ENCODE assay signal across 20 mouse cellular contexts in genomic region chr15:3831802-3832201, GRCm38 (mm10).
"Had no signal": no experiment of that assay in that cellular context is flagged by ENCODE, and none has a peak within 500 bp of the region (broad histone marks: within the 10 kb centered on the region; RNA-seq: fewer than 3 reads in every experiment).

No protein-coding gene starts in this region.

- H3K4me3 ChIP-seq: lung, embryonic 15.5 days; megakaryocyte, embryonic 14.5 days; midbrain, embryonic 13.5 days; midbrain, embryonic 15.5 days; neural tube, embryonic 13.5 days; neural tube, embryonic 15.5 days had no signal

- ATAC-seq: lung, postnatal 0 days; midbrain, embryonic 13.5 days; midbrain, embryonic 15.5 days had no signal

- H3K9me3 ChIP-seq: lung, embryonic 15.5 days; megakaryocyte, embryonic 14.5 days; midbrain, embryonic 13.5 days; midbrain, embryonic 15.5 days; neural tube, embryonic 13.5 days; neural tube, embryonic 15.5 days had no signal

- H3K4me2 ChIP-seq: lung, embryonic 15.5 days; midbrain, embryonic 11.5 days; midbrain, embryonic 13.5 days; midbrain, embryonic 15.5 days; neural tube, embryonic 13.5 days; neural tube, embryonic 15.5 days had no signal

- H3K9ac ChIP-seq: lung, embryonic 15.5 days; midbrain, embryonic 13.5 days; midbrain, embryonic 15.5 days; neural tube, embryonic 13.5 days; neural tube, embryonic 15.5 days had no signal

- H3K27me3 ChIP-seq: lung, embryonic 15.5 days; megakaryocyte, embryonic 14.5 days; midbrain, embryonic 13.5 days; midbrain, embryonic 15.5 days; neural tube, embryonic 13.5 days; neural tube, embryonic 15.5 days had no signal

- DNase-seq: lung, adult 2 months; lung, postnatal 14 days; lung, postnatal 36 days; retina, postnatal 1 day; right cerebral cortex, adult 18-20 months; right cerebral cortex, postnatal 25 days; right cerebral cortex, postnatal 4 days; spleen, adult 18-20 months; thymus, adult 18-20 months; thymus, postnatal 14 days; thymus, postnatal 36 days had no signal

- H3K27ac ChIP-seq: lung, embryonic 15.5 days; macrophage; midbrain, embryonic 13.5 days; midbrain, embryonic 15.5 days; neural tube, embryonic 13.5 days; neural tube, embryonic 15.5 days had no signal

- H3K4me1 ChIP-seq: lung, embryonic 15.5 days; megakaryocyte, embryonic 14.5 days; midbrain, embryonic 13.5 days; midbrain, embryonic 15.5 days; neural tube, embryonic 13.5 days; neural tube, embryonic 15.5 days had no signal

- H3K36me3 ChIP-seq: lung, embryonic 15.5 days; midbrain, embryonic 13.5 days; midbrain, embryonic 15.5 days; neural tube, embryonic 13.5 days; neural tube, embryonic 15.5 days had no signal
